Mouse (Mus musculus): ENCODE measurements at regions not wholly inside any gene's neighbourhood (a gene's known extent, or its start where the extent isn't known, plus 50 kb on each side); places are given as distances from the start of the nearest gene placed in this dataset.

- Histone ChIP-seq H3K4me3 (ENCODE audit: low read depth, low read length) (no peak overlapping the region), H3K9me3 (ENCODE audit: control insufficient read depth, low read length) (no peaks in the 10 kb centered on the region), H3K36me3 (ENCODE audit: control insufficient read depth, insufficient read depth, low read length) (no peaks in the 10 kb centered on the region), H3K4me2 (ENCODE audit: low read depth, low read length) (no peak overlapping the region), H3K4me1 (ENCODE audit: control insufficient read depth, insufficient read depth, low read length) (peaks cover 4% of the 10 kb centered on the region; the same call in 1 of the 2 replicates), H3K27ac (replicated peaks; ENCODE audit: low read depth, low read length) (no peak overlapping the region), H3K9ac (ENCODE audit: low read depth, low read length) (no peak overlapping the region), H3K27me3 (replicated peaks; ENCODE audit: control insufficient read depth, insufficient read depth, low read length) (no peaks in the 10 kb centered on the region)
- 17% methylated on average over 3 of the region's 3 CpGs for WGBS
- ATAC-seq (ENCODE audit: low read depth) (no peak), DNase-seq (ENCODE audit: low spot score) (peak; percentile 51)
Measured at GRCm38 (mm10) chr8:103078559-103078958, 293.1 kb upstream of the Cdh11 start.

GRCm38 (mm10) chr8:103086956-103087482, 301.6 kb upstream of the Cdh11 start:
- Histone ChIP-seq H3K9ac (ENCODE audit: low read depth, low read length) (no peak overlapping the region), H3K36me3 (ENCODE audit: control insufficient read depth, insufficient read depth, low read length) (no peaks in the 10 kb centered on the region), H3K27ac (replicated peaks; ENCODE audit: low read depth, low read length) (no peak overlapping the region), H3K27me3 (replicated peaks; ENCODE audit: control insufficient read depth, insufficient read depth, low read length) (no peaks in the 10 kb centered on the region), H3K9me3 (ENCODE audit: control insufficient read depth, low read length) (no peaks in the 10 kb centered on the region), H3K4me2 (ENCODE audit: low read depth, low read length) (no peak overlapping the region), H3K4me3 (ENCODE audit: low read depth, low read length) (no peak overlapping the region), H3K4me1 (ENCODE audit: control insufficient read depth, insufficient read depth, low read length) (peaks cover 8% of the 10 kb centered on the region; the same call in 1 of the 2 replicates)
- 45% methylated on average over 4 of the region's 4 CpGs for WGBS
- ATAC-seq (ENCODE audit: low read depth) = no peak
- peak; percentile 50 for DNase-seq (ENCODE audit: low spot score)

GRCm38 (mm10) chr8:103096496-103097092, 311.2 kb upstream of the Cdh11 start:
- Histone ChIP-seq H3K4me2 (ENCODE audit: low read depth, low read length) (no peak overlapping the region), H3K4me3 (ENCODE audit: low read depth, low read length) (no peak overlapping the region), H3K4me1 (ENCODE audit: control insufficient read depth, insufficient read depth, low read length) (no peaks in the 10 kb centered on the region), H3K36me3 (ENCODE audit: control insufficient read depth, insufficient read depth, low read length) (no peaks in the 10 kb centered on the region), H3K27me3 (replicated peaks; ENCODE audit: control insufficient read depth, insufficient read depth, low read length) (no peaks in the 10 kb centered on the region), H3K9me3 (ENCODE audit: control insufficient read depth, low read length) (no peaks in the 10 kb centered on the region), H3K9ac (ENCODE audit: low read depth, low read length) (no peak overlapping the region), H3K27ac (replicated peaks; ENCODE audit: low read depth, low read length) (no peak overlapping the region)
- WGBS = 58% methylated on average over 4 of the region's 4 CpGs
- DNase-seq (ENCODE audit: low spot score) (peak; percentile 33), ATAC-seq (ENCODE audit: low read depth) (no peak)

- Histone ChIP-seq H3K27ac (replicated peaks; ENCODE audit: low read depth, low read length) (no peak overlapping the region), H3K27me3 (replicated peaks; ENCODE audit: control insufficient read depth, insufficient read depth, low read length) (no peaks in the 10 kb centered on the region), H3K4me1 (ENCODE audit: control insufficient read depth, insufficient read depth, low read length) (no peaks in the 10 kb centered on the region), H3K9me3 (ENCODE audit: control insufficient read depth, low read length) (no peaks in the 10 kb centered on the region), H3K36me3 (ENCODE audit: control insufficient read depth, insufficient read depth, low read length) (no peaks in the 10 kb centered on the region), H3K9ac (ENCODE audit: low read depth, low read length) (no peak overlapping the region), H3K4me3 (ENCODE audit: low read depth, low read length) (no peak overlapping the region), H3K4me2 (ENCODE audit: low read depth, low read length) (no peak overlapping the region)
- ATAC-seq (ENCODE audit: low read depth) = no peak
- 71% methylated on average over 7 of the region's 7 CpGs for whole genome bisulfite sequencing
- peak; percentile 14 for DNase-seq (ENCODE audit: low spot score)
Measured at GRCm38 (mm10) chr8:103125581-103125980, 340.1 kb upstream of the Cdh11 start.

- 95% methylated on average over 1 of the region's 1 CpGs for WGBS
- Histone ChIP-seq H3K4me3 (ENCODE audit: low read depth, low read length) (no peak overlapping the region), H3K36me3 (ENCODE audit: control insufficient read depth, insufficient read depth, low read length) (no peaks in the 10 kb centered on the region), H3K27ac (replicated peaks; ENCODE audit: low read depth, low read length) (no peak overlapping the region), H3K4me1 (ENCODE audit: control insufficient read depth, insufficient read depth, low read length) (no peaks in the 10 kb centered on the region), H3K4me2 (ENCODE audit: low read depth, low read length) (no peak overlapping the region), H3K9ac (ENCODE audit: low read depth, low read length) (no peak overlapping the region), H3K27me3 (replicated peaks; ENCODE audit: control insufficient read depth, insufficient read depth, low read length) (no peaks in the 10 kb centered on the region), H3K9me3 (ENCODE audit: control insufficient read depth, low read length) (no peaks in the 10 kb centered on the region)
- ATAC-seq (ENCODE audit: low read depth) = no peak
- DNase-seq (ENCODE audit: low spot score) = no peak
Measured at GRCm38 (mm10) chr8:103138136-103138535, 352.7 kb upstream of the Cdh11 start.

GRCm38 (mm10) chr8:103144835-103145234, 359.4 kb upstream of the Cdh11 start:
- H3K4me2 ChIP-seq (ENCODE audit: low read depth, low read length) = no peak overlapping the region
- H3K36me3 ChIP-seq (ENCODE audit: control insufficient read depth, insufficient read depth, low read length) = no peaks in the 10 kb centered on the region
- peaks cover 8% of the 10 kb centered on the region; the same call in 1 of the 2 replicates for H3K4me1 ChIP-seq (ENCODE audit: control insufficient read depth, insufficient read depth, low read length)
- DNase-seq (ENCODE audit: low spot score) (no peak), ATAC-seq (ENCODE audit: low read depth) (no peak)
- H3K27me3 ChIP-seq (replicated peaks; ENCODE audit: control insufficient read depth, insufficient read depth, low read length) = no peaks in the 10 kb centered on the region
- no peak overlapping the region for H3K9ac ChIP-seq (ENCODE audit: low read depth, low read length)
- no peak overlapping the region for H3K4me3 ChIP-seq (ENCODE audit: low read depth, low read length)
- WGBS = 52% methylated on average over 1 of the region's 1 CpGs
- no peaks in the 10 kb centered on the region for H3K9me3 ChIP-seq (ENCODE audit: control insufficient read depth, low read length)
- no peak overlapping the region for H3K27ac ChIP-seq (replicated peaks; ENCODE audit: low read depth, low read length)

GRCm38 (mm10) chr8:103148013-103148412, 362.6 kb upstream of the Cdh11 start:
- 33% methylated on average over 4 of the region's 4 CpGs for WGBS
- Histone ChIP-seq H3K27ac (replicated peaks; ENCODE audit: low read depth, low read length) (no peak overlapping the region), H3K4me2 (ENCODE audit: low read depth, low read length) (no peak overlapping the region)

GRCm38 (mm10) chr8:103148447-103148846, 363.0 kb upstream of the Cdh11 start:
- Histone ChIP-seq H3K9ac (ENCODE audit: low read depth, low read length) (no peak overlapping the region), H3K4me2 (ENCODE audit: low read depth, low read length) (no peak overlapping the region; the same call in 1 of the 2 replicates), H3K27ac (replicated peaks; ENCODE audit: low read depth, low read length) (no peak overlapping the region), H3K36me3 (ENCODE audit: control insufficient read depth, insufficient read depth, low read length) (no peaks in the 10 kb centered on the region), H3K4me1 (ENCODE audit: control insufficient read depth, insufficient read depth, low read length) (peaks cover 8% of the 10 kb centered on the region; the same call in 1 of the 2 replicates), H3K27me3 (replicated peaks; ENCODE audit: control insufficient read depth, insufficient read depth, low read length) (no peaks in the 10 kb centered on the region), H3K9me3 (ENCODE audit: control insufficient read depth, low read length) (no peaks in the 10 kb centered on the region), H3K4me3 (ENCODE audit: low read depth, low read length) (no peak overlapping the region)
- no peak for ATAC-seq (ENCODE audit: low read depth)
- DNase-seq (ENCODE audit: low spot score) = peak; percentile 2
- WGBS = 41% methylated on average over 10 of the region's 10 CpGs

More at GRCm38 (mm10) chr8:103148013-103148412, 362.6 kb upstream of the Cdh11 start:
- no peak overlapping the region for H3K4me3 ChIP-seq (ENCODE audit: low read depth, low read length)
- H3K9ac ChIP-seq (ENCODE audit: low read depth, low read length) = no peak overlapping the region
- DNase-seq (ENCODE audit: low spot score) (no peak), ATAC-seq (ENCODE audit: low read depth) (no peak)
- no peaks in the 10 kb centered on the region for H3K9me3 ChIP-seq (ENCODE audit: control insufficient read depth, low read length)
- no peaks in the 10 kb centered on the region for H3K36me3 ChIP-seq (ENCODE audit: control insufficient read depth, insufficient read depth, low read length)
- peaks cover 8% of the 10 kb centered on the region; the same call in 1 of the 2 replicates for H3K4me1 ChIP-seq (ENCODE audit: control insufficient read depth, insufficient read depth, low read length)
- no peaks in the 10 kb centered on the region for H3K27me3 ChIP-seq (replicated peaks; ENCODE audit: control insufficient read depth, insufficient read depth, low read length)
